Mouse (Mus musculus): ENCODE data around the gene Mapk8. TPM values are rescaled to one million over a fixed set of nuclear protein-coding genes. Genes with fewer than 3 reads are reported as not detected.

The Mapk8 gene
- polyA plus RNA-seq, 1 experiment from 2014 or later, result 17.1 TPM

DNA sequence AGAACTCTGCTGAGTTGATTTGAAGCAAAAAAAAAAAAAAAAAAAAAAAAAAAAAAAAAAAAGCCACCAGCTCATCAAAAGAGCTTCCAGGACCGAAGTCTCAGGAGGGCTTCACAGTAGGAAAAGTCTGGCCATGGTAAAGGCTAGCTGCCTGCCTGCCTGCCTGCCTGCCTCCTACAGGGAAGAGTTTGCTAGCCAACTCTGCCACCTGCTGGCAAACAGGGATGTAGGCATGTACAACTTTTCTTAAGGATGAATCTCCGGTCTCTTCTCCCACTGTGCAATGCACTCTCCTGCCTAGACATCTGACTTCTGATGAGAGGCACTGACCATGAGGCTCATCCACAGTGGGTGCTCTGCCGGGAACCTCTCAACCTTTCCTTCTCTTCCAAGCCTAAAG is 75.7 kb downstream of the Mapk8 start:
- H3K9ac ChIP-seq, result no peak overlapping the region
- peak; percentile 88 for DNase-seq
- WGBS, result 7% methylated on average over 3 of the region's 3 CpGs
- 0 out of 2 replicates have a peak, but pooled peaks cover 6% of the 10 kb centered on the region for H3K36me3 ChIP-seq (ENCODE audit: insufficient read depth)
- H3K9me3 ChIP-seq (ENCODE audit: low read depth, low read length), result no peaks in the 10 kb centered on the region
- no peak overlapping the region for H3K4me3 ChIP-seq (ENCODE audit: low read depth, low read length)
- ATAC-seq (ENCODE audit: insufficient read depth), result peak; percentile 70
- H3K27ac ChIP-seq (ENCODE audit: low read depth), result no peak overlapping the region
- peak; percentile 92 for TF ChIP-seq CTCF (IDR thresholded peaks at IDR 0.05; ENCODE audit: low read depth)
- H3K4me1 ChIP-seq (ENCODE audit: insufficient read depth), result no peaks in the 10 kb centered on the region
- no peaks in the 10 kb centered on the region for H3K27me3 ChIP-seq (ENCODE audit: insufficient read depth, low read length)
- H3K4me2 ChIP-seq, result no peak overlapping the region

GRCm38 (mm10) chr14:33370056-33370455 is 76.9 kb downstream of the Mapk8 start:
- TF ChIP-seq CTCF (IDR thresholded peaks at IDR 0.05; ENCODE audit: low read depth), result no peak
- ATAC-seq (ENCODE audit: insufficient read depth) (peak; percentile 68), DNase-seq (peak; percentile 52)
- Histone ChIP-seq H3K9ac (no peak overlapping the region), H3K4me3 (ENCODE audit: low read depth, low read length) (no peak overlapping the region), H3K27me3 (ENCODE audit: insufficient read depth, low read length) (no peaks in the 10 kb centered on the region), H3K9me3 (ENCODE audit: low read depth, low read length) (no peaks in the 10 kb centered on the region), H3K36me3 (ENCODE audit: insufficient read depth) (no peaks in the 10 kb centered on the region), H3K27ac (ENCODE audit: low read depth) (no peak overlapping the region), H3K4me2 (peak overlapping the region; percentile 34; the same call in 1 of the 2 replicates), H3K4me1 (ENCODE audit: insufficient read depth) (no peaks in the 10 kb centered on the region)
- 4% methylated on average over 7 of the region's 7 CpGs for WGBS

DNA sequence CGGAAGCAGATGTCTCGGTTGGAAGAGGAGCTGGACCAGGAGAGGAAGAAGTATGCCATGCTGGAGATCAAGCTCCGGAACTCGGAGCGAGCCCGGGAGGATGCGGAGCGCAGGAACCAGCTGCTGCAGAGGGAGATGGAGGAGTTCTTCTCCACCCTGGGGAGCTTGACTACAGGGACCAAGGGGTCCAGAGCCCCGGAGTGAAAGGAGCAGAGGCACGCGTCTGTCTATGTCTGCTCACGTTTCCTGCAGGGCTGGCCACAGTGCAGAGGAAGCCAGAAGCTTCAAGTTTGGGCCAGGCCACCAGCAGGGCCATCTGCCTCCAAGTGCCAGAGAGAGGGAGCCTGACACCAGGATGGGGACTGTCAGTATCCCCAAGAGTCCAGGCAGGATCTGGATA is 77.6 kb downstream of the Mapk8 start:
- TF ChIP-seq CTCF (IDR thresholded peaks at IDR 0.05; ENCODE audit: low read depth), result no peak

GRCm38 (mm10) chr14:33366891-33367777 is 79.8 kb downstream of the Mapk8 start:
- Histone ChIP-seq H3K27ac (ENCODE audit: low read depth) (no peak overlapping the region), H3K4me3 (ENCODE audit: low read depth, low read length) (no peak overlapping the region), H3K9ac (no peak overlapping the region), H3K4me1 (ENCODE audit: insufficient read depth) (peaks cover 7% of the 10 kb centered on the region), H3K4me2 (no peak overlapping the region), H3K27me3 (ENCODE audit: insufficient read depth, low read length) (no peaks in the 10 kb centered on the region), H3K9me3 (ENCODE audit: low read depth, low read length) (no peaks in the 10 kb centered on the region), H3K36me3 (ENCODE audit: insufficient read depth) (no peaks in the 10 kb centered on the region)
- no peak for ATAC-seq (ENCODE audit: insufficient read depth)
- DNase-seq, result no peak
- TF ChIP-seq CTCF (IDR thresholded peaks at IDR 0.05; ENCODE audit: low read depth), result no peak
- 71% methylated on average over 30 of the region's 30 CpGs for WGBS

More for the DNA sequence above, 77.6 kb downstream of the Mapk8 start:
- Histone ChIP-seq H3K9ac (no peak overlapping the region), H3K4me3 (ENCODE audit: low read depth, low read length) (no peak overlapping the region), H3K27me3 (ENCODE audit: insufficient read depth, low read length) (no peaks in the 10 kb centered on the region), H3K4me2 (no peak overlapping the region), H3K9me3 (ENCODE audit: low read depth, low read length) (no peaks in the 10 kb centered on the region), H3K36me3 (ENCODE audit: insufficient read depth) (no peaks in the 10 kb centered on the region), H3K27ac (ENCODE audit: low read depth) (no peak overlapping the region), H3K4me1 (ENCODE audit: insufficient read depth) (no peaks in the 10 kb centered on the region)
- no peak for ATAC-seq (ENCODE audit: insufficient read depth)
- WGBS, result 79% methylated on average over 12 of the region's 12 CpGs
- DNase-seq, result no peak

DNA sequence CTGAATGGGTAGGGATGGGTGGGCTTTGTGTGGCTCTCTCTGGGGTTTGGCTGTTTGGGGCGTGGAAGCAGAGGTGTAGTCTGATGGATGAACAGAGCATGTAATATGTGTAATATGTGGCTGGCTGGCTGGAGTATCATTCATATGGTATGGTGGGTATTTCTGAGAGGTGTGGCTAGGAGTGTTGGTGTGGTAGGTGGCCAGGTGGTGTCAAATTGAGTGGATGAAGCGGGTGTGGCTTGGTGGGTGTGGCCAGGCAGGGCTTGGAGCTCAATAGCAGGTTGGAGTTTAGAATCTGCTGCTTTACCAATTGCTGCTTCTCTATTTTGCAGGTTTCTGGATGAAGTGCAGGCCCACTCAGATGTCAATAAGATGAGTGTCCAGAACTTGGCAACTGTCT is 82.9 kb downstream of the Mapk8 start:
- 75% methylated on average over 2 of the region's 2 CpGs for WGBS

DNA sequence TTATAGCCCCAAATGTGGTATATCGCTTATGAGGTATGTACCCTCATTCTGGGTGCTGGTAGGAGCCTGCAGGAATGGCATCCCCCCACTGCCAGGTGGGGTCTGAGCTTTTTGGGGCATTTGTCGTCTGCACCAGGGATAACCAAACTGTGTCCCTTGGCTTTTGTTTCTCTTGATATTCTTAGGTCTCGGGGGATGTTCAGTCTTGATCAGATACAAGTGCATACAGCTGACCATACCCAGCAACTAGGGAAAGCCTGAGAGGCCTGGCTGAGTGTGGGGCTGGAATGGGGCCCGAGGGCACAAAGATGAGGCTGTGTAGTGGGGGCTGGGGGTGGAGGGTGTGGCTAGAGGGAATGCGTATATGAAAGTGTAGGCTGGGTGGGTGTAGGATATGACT is 83.3 kb downstream of the Mapk8 start:
- TF ChIP-seq CTCF (IDR thresholded peaks at IDR 0.05; ENCODE audit: low read depth), result no peak
- Histone ChIP-seq H3K9ac (no peak overlapping the region), H3K27ac (ENCODE audit: low read depth) (no peak overlapping the region), H3K4me2 (no peak overlapping the region), H3K4me3 (ENCODE audit: low read depth, low read length) (no peak overlapping the region), H3K27me3 (ENCODE audit: insufficient read depth, low read length) (no peaks in the 10 kb centered on the region), H3K36me3 (ENCODE audit: insufficient read depth) (no peaks in the 10 kb centered on the region), H3K9me3 (ENCODE audit: low read depth, low read length) (no peaks in the 10 kb centered on the region), H3K4me1 (ENCODE audit: insufficient read depth) (peaks cover 12% of the 10 kb centered on the region)
- ATAC-seq (ENCODE audit: insufficient read depth) (no peak), DNase-seq (no peak)
- WGBS, result 64% methylated on average over 5 of the region's 5 CpGs

More for the DNA sequence above, 82.9 kb downstream of the Mapk8 start:
- no peak for ATAC-seq (ENCODE audit: insufficient read depth)
- H3K4me1 ChIP-seq (ENCODE audit: insufficient read depth), result peaks cover 12% of the 10 kb centered on the region
- no peaks in the 10 kb centered on the region for H3K9me3 ChIP-seq (ENCODE audit: low read depth, low read length)
- DNase-seq, result no peak
- H3K27ac ChIP-seq (ENCODE audit: low read depth), result no peak overlapping the region
- no peak overlapping the region for H3K4me2 ChIP-seq
- no peak overlapping the region for H3K9ac ChIP-seq
- TF ChIP-seq CTCF (IDR thresholded peaks at IDR 0.05; ENCODE audit: low read depth), result no peak
- no peaks in the 10 kb centered on the region for H3K27me3 ChIP-seq (ENCODE audit: insufficient read depth, low read length)
- H3K4me3 ChIP-seq (ENCODE audit: low read depth, low read length), result no peak overlapping the region
- H3K36me3 ChIP-seq (ENCODE audit: insufficient read depth), result no peaks in the 10 kb centered on the region

- H3K4me3 ChIP-seq (ENCODE audit: low read depth, low read length), result no peak overlapping the region
- TF ChIP-seq CTCF (IDR thresholded peaks at IDR 0.05; ENCODE audit: low read depth), result no peak
- no peak overlapping the region for H3K27ac ChIP-seq (ENCODE audit: low read depth)
- no peaks in the 10 kb centered on the region for H3K27me3 ChIP-seq (ENCODE audit: insufficient read depth, low read length)
- peaks cover 14% of the 10 kb centered on the region for H3K4me1 ChIP-seq (ENCODE audit: insufficient read depth)
- ATAC-seq (ENCODE audit: insufficient read depth) (peak; percentile 26; the same call in 1 of the 2 replicates), DNase-seq (peak; percentile 42)
- H3K9me3 ChIP-seq (ENCODE audit: low read depth, low read length), result no peaks in the 10 kb centered on the region
- 3% methylated on average over 10 of the region's 10 CpGs for WGBS
- no peaks in the 10 kb centered on the region for H3K36me3 ChIP-seq (ENCODE audit: insufficient read depth)
- peak overlapping the region; percentile 45 for H3K4me2 ChIP-seq
- peak overlapping the region; percentile 20 for H3K9ac ChIP-seq
These were observed 84.2 kb downstream of the Mapk8 start for GRCm38 (mm10) chr14:33362807-33363206.
